Mouse (Mus musculus) urinary bladder, postnatal 10 days (tissue): ENCODE measurements around the gene Kdm2b.

Experiments used
- DNase-seq: peaks from one replicate; pipeline ENCODE4 v3.0.0; 2022; ENCODE audit warnings: low spot score

The Kdm2b gene

GRCm38 (mm10) chr5:122890396-122890795 lies 99.2 kb downstream of the Kdm2b start:
- DNase-seq: no peak

- DNase-seq: no peak
Measured at GRCm38 (mm10) chr5:122888612-122889214, 100.9 kb downstream of the Kdm2b start.

GRCm38 (mm10) chr5:122887926-122888611 lies 101.6 kb downstream of the Kdm2b start:
- no peak for DNase-seq

- no peak for DNase-seq
Measured at GRCm38 (mm10) chr5:122887033-122887432, 102.6 kb downstream of the Kdm2b start.

GRCm38 (mm10) chr5:122884594-122885348 lies 104.9 kb downstream of the Kdm2b start:
- DNase-seq: no peak

GRCm38 (mm10) chr5:122883652-122884235 lies 105.9 kb downstream of the Kdm2b start:
- DNase-seq: no peak

GRCm38 (mm10) chr5:122883237-122883636 lies 106.4 kb downstream of the Kdm2b start:
- DNase-seq: no peak

GRCm38 (mm10) chr5:122882256-122883050 lies 107.2 kb downstream of the Kdm2b start:
- DNase-seq: no peak

- DNase-seq: no peak
Measured at GRCm38 (mm10) chr5:122881313-122881712, 108.3 kb downstream of the Kdm2b start.

GRCm38 (mm10) chr5:122880241-122880980 lies 109.2 kb downstream of the Kdm2b start:
- no peak for DNase-seq

GRCm38 (mm10) chr5:122876671-122877070 lies 113.0 kb downstream of the Kdm2b start:
- no peak for DNase-seq

- no peak for DNase-seq
Measured at GRCm38 (mm10) chr5:122874359-122874758, 115.3 kb downstream of the Kdm2b start.

GRCm38 (mm10) chr5:122873573-122873972 lies 116.0 kb downstream of the Kdm2b start:
- no peak for DNase-seq

GRCm38 (mm10) chr5:122872626-122873025 lies 117.0 kb downstream of the Kdm2b start:
- no peak for DNase-seq

- no peak for DNase-seq
Measured at GRCm38 (mm10) chr5:122863053-122863452, 126.6 kb downstream of the Kdm2b start.

GRCm38 (mm10) chr5:122855858-122856257 lies 133.8 kb downstream of the Kdm2b start:
- no peak for DNase-seq

- no peak for DNase-seq
Measured at GRCm38 (mm10) chr5:122852611-122853010, 137.0 kb downstream of the Kdm2b start.

GRCm38 (mm10) chr5:122850319-122851002 lies 139.2 kb downstream of the Kdm2b start:
- DNase-seq: no peak

- peak; percentile 81 for DNase-seq
Measured at GRCm38 (mm10) chr5:122849521-122850318, 139.9 kb downstream of the Kdm2b start, which contains the start of gene Rnf34. Gene Rnf34, plus strand, starts transcription at chr5:122850048.

GRCm38 (mm10) chr5:122843799-122844198 lies 145.8 kb downstream of the Kdm2b start:
- DNase-seq: no peak
